Mouse (Mus musculus) inflammation-experienced regulatory T-cells, adult 6 months (primary cell): Measurements from ENCODE around the gene Eif4e3. TPM values are rescaled to one million over a fixed set of nuclear protein-coding genes. Genes with fewer than 3 reads are reported as not detected.

Experiments used
- ATAC-seq: one replicate; pipeline ENCODE4 v1.8.0; 2017
- polyA plus RNA-seq, 3 experiments: library from polyadenylated mRNA; unstranded; fragments of 100-300 nt; shearing (Covaris generic); gene quantifications; one replicate each; pipeline ENCODE4 v1.2.1; 2017

Eif4e3 gene
- polyA plus RNA-seq, 3 experiments from 2014 or later: 23.0 to 31.4 (median 29.9) TPM

GRCm38 (mm10) chr6:99665457-99666317, 884 bp downstream of the Eif4e3 start:
- ATAC-seq: peak; percentile 78

- no peak for ATAC-seq
These were observed 3.3 kb downstream of the Eif4e3 start for GRCm38 (mm10) chr6:99663232-99663631.

GRCm38 (mm10) chr6:99660443-99660842, 6.1 kb downstream of the Eif4e3 start:
- peak; percentile 52 for ATAC-seq

DNA sequence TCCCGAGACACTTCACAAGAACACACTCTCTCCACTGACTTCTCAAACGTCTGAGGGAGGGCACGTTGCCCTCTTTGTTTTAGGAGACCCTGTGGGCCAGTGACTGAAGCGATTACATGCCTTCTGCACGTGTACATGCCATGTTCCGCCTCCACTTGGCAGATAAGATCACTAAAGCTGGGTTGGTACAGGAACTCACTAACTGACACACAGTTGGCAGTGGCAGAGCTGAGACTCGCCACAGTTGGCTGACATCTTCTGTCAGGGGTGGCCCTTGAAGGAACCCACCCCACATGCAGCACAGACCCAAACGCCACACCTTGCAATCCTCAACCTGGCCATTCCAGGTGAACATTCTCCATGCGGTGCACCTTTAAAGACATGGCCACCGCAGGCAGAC, 8.0 kb downstream of the Eif4e3 start:
- ATAC-seq: no peak

DNA sequence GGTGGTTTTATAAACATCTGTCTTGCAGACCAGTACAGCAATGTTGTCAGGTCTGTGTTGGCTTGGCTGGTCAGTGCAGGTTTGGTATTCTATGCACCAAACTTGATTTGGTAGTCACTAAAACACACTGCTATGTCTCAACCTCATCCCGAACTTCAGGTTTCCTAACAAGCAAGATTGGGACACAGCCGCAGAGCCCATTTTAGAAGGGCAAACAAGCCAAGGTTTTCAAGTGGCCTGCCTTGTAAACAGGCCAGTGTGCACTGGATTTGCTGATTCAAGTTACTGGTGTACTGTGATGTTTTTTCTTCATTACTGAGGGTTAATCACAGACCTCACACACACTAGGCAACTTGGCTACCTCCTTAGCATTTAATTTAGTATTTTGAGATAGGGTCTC, 10.5 kb downstream of the Eif4e3 start:
- ATAC-seq: peak; percentile 2

DNA sequence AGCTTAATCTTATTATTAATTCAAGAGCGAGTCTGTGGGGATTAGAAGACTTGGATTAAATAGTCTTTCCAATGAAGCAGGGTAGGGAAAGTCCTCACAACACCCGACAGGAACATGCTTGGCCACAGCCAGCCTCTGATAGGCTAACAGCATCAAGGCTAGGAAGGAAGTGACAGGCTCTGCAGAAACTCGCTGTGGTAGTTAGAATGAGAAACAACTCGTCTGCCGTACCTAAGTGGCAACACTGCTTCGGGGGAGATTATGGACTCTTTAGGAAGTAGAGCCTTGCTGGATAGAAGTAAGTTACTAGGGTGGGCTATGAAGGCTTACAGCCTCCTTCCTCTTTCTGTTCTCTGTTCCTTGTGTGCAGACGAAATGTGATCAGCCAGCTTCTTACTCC, 11.1 kb downstream of the Eif4e3 start:
- ATAC-seq: peak; percentile 95

DNA sequence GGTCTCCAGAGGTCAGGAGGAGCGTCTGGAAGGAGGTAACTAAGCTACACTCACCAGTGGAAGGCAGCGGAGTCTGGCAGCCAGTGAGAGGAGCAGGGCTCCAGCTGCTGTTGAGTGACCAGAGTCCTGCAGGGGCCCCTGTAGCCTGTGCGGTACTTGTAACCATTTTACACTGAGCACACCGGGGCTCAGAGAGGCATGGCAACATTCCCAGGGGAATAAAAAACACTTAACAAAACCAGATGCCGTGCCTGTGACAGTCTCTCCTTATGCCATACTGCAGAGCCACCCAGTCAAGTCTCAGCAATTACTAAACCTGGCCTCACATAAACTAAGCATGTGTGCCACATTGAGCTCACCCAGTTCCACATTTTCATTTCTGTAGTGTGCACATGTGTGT, 12.2 kb downstream of the Eif4e3 start:
- no peak for ATAC-seq

DNA sequence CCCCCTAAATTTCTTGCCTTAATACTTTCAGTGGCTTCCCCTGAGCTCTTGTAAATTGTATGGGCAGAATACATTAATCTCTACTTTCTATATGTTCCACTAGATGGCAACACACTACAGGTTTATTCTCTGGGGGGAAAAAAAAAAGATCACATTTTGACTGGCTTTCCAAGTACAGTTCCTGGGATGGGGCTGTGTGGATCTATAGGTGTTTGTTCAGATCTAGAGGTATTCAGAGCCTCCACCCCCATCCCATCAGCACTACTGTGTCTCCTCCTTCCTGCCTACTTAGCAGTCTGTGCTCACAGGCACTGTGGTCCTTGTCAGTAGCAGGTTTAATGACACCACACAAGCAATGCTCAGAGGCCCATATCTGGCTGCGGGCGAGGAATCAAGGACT, 14.2 kb downstream of the Eif4e3 start:
- no peak for ATAC-seq

DNA sequence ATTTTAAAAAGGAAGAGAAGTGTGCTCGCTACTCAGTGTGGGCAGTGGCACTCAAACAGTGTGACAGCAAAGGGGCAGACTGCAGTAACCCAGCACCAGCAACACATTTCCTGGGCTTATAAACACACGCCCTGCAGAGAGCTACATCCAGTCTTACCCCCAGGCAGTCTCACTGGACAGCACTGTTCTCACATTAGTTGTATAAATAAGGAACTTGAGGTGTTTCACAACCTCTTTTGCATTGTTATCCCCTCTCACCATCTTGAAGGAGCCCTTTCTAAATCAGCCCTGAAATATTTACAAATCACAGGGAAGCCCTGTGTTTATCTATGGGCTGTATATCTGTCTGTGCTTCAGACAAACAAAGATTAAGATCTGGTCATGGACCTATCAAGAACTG, 17.3 kb downstream of the Eif4e3 start:
- no peak for ATAC-seq

GRCm38 (mm10) chr6:99646344-99646743, 20.2 kb downstream of the Eif4e3 start:
- ATAC-seq: peak; percentile 70

GRCm38 (mm10) chr6:99644876-99645275, 21.7 kb downstream of the Eif4e3 start:
- no peak for ATAC-seq

- no peak for ATAC-seq
These were observed 22.2 kb downstream of the Eif4e3 start for GRCm38 (mm10) chr6:99644386-99644785.

GRCm38 (mm10) chr6:99643439-99644199, 23.0 kb downstream of the Eif4e3 start:
- peak; percentile 66 for ATAC-seq

GRCm38 (mm10) chr6:99637456-99637855, 29.1 kb downstream of the Eif4e3 start:
- ATAC-seq: no peak

DNA sequence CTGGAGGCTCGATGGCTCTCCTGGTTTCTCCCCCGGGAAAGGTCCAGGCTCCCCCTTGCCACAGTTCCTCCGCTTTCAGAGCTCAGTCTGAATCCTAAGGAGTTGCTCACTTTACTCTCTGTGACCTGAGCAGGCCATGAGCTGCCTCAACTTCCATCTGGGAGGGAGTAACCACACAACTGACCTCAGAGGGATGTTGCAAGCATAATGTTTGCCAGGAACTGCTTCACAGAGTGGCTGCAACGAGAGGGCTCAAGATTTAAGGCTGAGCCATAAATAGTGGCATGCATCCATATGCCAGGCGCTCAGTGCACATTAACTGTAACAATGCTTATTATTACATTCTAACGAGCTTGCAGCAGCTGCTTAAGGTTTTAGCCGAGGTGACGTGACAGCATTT, 29.8 kb downstream of the Eif4e3 start:
- ATAC-seq: no peak

GRCm38 (mm10) chr6:99636121-99636520, 30.4 kb downstream of the Eif4e3 start:
- ATAC-seq: no peak

DNA sequence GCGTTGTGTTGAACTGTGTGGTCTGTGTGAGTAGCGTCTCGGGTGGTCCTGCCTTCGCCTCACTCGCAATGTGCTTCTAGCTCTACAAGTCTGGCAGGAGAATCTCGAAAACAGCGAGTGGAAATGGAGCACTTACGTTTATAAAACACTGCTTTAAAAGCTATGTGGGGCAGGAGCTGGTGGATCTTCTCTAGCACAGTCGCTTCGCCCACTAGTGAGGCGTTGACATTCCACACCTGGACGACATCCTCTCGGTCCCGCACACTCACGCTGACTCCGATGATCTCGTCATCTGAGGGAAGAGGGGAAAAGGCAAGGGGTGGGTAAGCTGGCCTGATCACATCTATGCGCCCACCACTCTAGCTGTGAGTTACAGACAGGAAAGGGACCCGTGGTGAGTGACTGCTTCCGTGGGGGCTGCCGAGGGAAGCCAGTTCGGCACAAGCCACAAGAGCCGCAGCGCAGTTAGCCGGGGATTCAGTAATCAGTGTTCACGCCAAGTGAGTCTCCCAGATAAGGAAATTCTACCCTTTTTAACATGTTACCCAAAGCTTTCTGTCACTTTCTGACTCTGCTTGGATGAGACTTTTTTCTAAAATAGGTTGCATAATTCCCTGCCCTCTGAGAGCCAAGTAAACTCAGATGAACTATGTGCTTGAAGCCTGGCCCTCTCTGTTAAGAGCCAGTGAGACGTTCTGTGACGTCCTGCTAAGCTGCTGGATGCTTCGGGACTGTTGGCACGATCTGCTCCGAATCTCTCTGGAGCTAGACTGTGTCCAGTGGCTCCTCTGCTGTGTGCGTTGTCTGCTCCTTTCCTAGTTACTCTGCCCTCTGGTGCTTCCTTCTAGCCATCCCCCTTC, 34.2 kb downstream of the Eif4e3 start:
- ATAC-seq: no peak

GRCm38 (mm10) chr6:99631637-99632036, 34.9 kb downstream of the Eif4e3 start:
- ATAC-seq: no peak

DNA sequence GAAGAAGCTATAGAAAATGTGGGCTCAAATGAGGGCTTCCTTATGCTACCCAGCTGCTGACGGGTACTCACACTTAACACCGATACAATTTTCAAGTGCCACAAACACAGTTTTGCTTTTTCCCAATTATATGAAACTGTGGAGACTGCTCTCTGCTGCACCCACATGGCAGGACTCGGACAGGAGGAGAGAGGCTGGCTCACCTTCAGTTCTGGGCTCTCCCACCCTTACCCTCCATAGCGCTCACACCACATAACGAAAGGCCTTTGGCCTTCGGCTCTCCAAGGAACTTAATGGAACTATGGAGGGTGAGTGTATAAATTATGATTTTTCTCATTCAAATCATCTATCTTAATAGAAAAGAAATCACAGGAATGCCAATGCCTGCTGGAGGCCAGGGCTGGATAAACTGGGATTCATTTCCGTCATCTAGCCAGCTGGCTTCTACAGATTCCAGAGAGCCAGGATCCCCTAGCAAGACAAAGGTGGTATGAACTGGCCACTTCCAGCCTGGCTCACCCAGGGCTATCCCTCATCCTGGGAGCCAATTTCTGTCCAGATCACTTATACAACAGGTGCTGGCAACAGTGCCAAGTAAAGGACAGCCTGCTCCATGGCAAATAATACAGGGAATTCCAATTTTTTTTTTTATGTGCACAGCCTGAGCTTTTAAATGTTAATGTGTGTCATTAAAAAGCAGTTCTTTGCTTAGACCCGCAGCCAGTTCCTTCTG, 36.7 kb downstream of the Eif4e3 start:
- ATAC-seq: no peak

- ATAC-seq: no peak
These were observed 40.2 kb downstream of the Eif4e3 start for GRCm38 (mm10) chr6:99626347-99626746.

- no peak for ATAC-seq
These were observed 40.8 kb downstream of the Eif4e3 start for GRCm38 (mm10) chr6:99625803-99626202.

GRCm38 (mm10) chr6:99625306-99625705, 41.3 kb downstream of the Eif4e3 start:
- ATAC-seq: no peak
